Mouse (Mus musculus) midbrain, embryonic 16.5 days (tissue): Measurements from ENCODE around the gene Slc4a3. TPM values are rescaled to one million over a fixed set of nuclear protein-coding genes. Genes with fewer than 3 reads are reported as not detected.
A peak's percentile ranks its signal among the peaks of the same experiment; 100 is the strongest.

Experiments
- ATAC-seq: fragments of 200-750 bp; cut with Nextera tagmentation; 2 replicates; pipeline ENCODE4 v1.8.0; 2017; ENCODE audit warnings: moderate TSS enrichment
- H3K27ac ChIP-seq: fragments of 300-500 bp; sonication (generic); 2 replicates; pipeline ENCODE4 v1.5.1; 2014; ENCODE audit warnings: mild to moderate bottlenecking, low read length, mixed read lengths
- H3K27me3 ChIP-seq: fragments of 300-500 bp; sonication (generic); 2 replicates; pipeline ENCODE4 v1.6.1; 2014; ENCODE audit warnings: low read depth, low read length, mixed read lengths; ENCODE audit not compliant: control insufficient read depth, insufficient read depth
- H3K36me3 ChIP-seq: fragments of 300-500 bp; sonication (generic); 2 replicates; pipeline ENCODE4 v1.6.1; 2014; ENCODE audit warnings: mild to moderate bottlenecking, low read length, moderate library complexity, mixed read lengths; ENCODE audit not compliant: control insufficient read depth, insufficient read depth
- H3K4me1 ChIP-seq: fragments of 300-500 bp; sonication (generic); 2 replicates; pipeline ENCODE4 v1.6.1; 2014; ENCODE audit warnings: mild to moderate bottlenecking, low read length, mixed read lengths; ENCODE audit not compliant: control insufficient read depth, insufficient read depth
- H3K4me2 ChIP-seq: fragments of 300-500 bp; sonication (generic); 2 replicates; pipeline ENCODE4 v1.6.1; 2014; ENCODE audit warnings: mild to moderate bottlenecking, low read length, mixed read lengths
- H3K4me3 ChIP-seq: fragments of 300-500 bp; sonication (generic); 2 replicates; pipeline ENCODE4 v1.5.1; 2014; ENCODE audit warnings: low read depth, mild to moderate bottlenecking, low read length, moderate library complexity, mixed read lengths
- H3K9ac ChIP-seq: fragments of 300-500 bp; sonication (generic); 2 replicates; pipeline ENCODE4 v1.6.1; 2014; ENCODE audit warnings: low read depth, low read length, mixed read lengths
- H3K9me3 ChIP-seq: fragments of 300-500 bp; sonication (generic); replicated peaks from 2 replicates; pipeline ENCODE4 v1.6.1; 2014; ENCODE audit warnings: mild to moderate bottlenecking, low read length, mixed read lengths; ENCODE audit not compliant: control insufficient read depth, poor library complexity, severe bottlenecking
- WGBS: fragments of 180-500 bp; shearing (Covaris S2); extraction: QIAGEN DNeasy Blood & Tissue Kit; methylation state at CpG from one replicate; pipeline ENCODE4 v1.1.7; 2014; 5-methylcytosine and 5-hydroxymethylcytosine counted together
- polyA plus RNA-seq: library from polyadenylated mRNA; unstranded; fragments of >200 nt; fragmentation: Nextera tagmentation; extraction: Ambion mirVana; gene quantifications from 2 replicates; pipeline ENCODE4 v1.2.1, GENCODE M21; 2015

The Slc4a3 gene
- polyA plus RNA-seq, 1 experiment from 2014 or later: 83.0 TPM

DNA sequence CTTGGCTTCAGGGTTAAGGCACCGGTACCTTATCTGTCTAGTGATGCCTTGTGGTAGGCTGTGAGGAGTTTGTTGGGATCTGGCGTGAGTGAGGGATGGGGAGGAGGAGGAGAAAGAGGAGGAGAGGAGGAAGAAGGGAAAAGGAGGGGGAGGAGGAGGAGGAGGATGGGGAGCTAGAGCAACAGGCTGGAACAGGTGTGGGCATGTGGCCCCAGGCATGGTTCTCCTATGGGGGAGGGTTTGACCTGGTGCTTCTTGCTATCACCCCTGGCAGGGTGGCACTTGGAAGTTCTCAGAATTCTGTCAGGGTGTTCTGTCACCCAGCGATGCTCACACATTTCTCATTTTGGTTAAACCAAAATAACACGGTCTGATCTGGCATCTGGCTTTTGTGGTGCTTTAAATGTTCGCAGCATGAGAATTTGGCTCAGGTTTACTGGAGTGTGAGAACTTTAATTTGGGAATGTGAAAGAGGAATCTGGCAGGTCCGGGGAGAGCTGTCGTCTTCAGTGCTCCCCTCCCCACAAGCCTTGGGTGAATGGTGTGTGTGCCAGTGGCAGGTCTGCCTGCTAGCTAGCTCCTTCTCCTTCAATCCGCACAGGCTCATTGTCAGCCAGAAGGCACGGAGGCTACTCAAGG, 10.2 kb downstream of the Slc4a3 start:
- no peaks in the 10 kb centered on the region for H3K27me3 ChIP-seq
- H3K4me3 ChIP-seq: no peak overlapping the region
- no peaks in the 10 kb centered on the region for H3K9me3 ChIP-seq
- no peak overlapping the region for H3K4me2 ChIP-seq
- H3K4me1 ChIP-seq: peaks cover 4% of the 10 kb centered on the region
- H3K27ac ChIP-seq: no peak overlapping the region
- H3K36me3 ChIP-seq: peaks cover 27% of the 10 kb centered on the region
- no peak overlapping the region for H3K9ac ChIP-seq
- ATAC-seq: no peak
- WGBS: 92% methylated on average over 9 of the region's 9 CpGs

DNA sequence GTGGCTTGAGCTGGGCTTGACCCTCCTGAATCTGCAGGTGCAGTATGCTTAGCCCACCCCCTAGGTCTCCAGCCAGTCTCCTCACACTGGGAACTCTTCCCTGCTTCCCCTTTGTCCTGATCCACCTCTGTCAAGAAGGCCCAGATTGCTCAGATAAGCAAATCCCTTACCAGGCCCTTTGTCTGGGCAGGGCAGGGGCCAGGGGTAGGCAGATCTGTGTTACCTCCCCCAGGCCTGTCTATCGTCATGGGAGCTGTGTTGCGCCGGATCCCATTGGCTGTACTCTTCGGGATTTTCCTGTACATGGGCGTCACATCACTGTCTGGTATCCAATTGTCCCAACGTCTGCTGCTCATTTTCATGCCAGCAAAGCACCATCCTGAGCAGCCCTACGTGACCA, 11.0 kb downstream of the Slc4a3 start:
- peaks cover 27% of the 10 kb centered on the region for H3K36me3 ChIP-seq
- no peak overlapping the region for H3K9ac ChIP-seq
- no peak overlapping the region for H3K27ac ChIP-seq
- no peaks in the 10 kb centered on the region for H3K9me3 ChIP-seq
- no peak for ATAC-seq
- H3K27me3 ChIP-seq: no peaks in the 10 kb centered on the region
- peaks cover 4% of the 10 kb centered on the region for H3K4me1 ChIP-seq
- H3K4me3 ChIP-seq: no peak overlapping the region
- WGBS: 94% methylated on average over 7 of the region's 7 CpGs
- no peak overlapping the region for H3K4me2 ChIP-seq

DNA sequence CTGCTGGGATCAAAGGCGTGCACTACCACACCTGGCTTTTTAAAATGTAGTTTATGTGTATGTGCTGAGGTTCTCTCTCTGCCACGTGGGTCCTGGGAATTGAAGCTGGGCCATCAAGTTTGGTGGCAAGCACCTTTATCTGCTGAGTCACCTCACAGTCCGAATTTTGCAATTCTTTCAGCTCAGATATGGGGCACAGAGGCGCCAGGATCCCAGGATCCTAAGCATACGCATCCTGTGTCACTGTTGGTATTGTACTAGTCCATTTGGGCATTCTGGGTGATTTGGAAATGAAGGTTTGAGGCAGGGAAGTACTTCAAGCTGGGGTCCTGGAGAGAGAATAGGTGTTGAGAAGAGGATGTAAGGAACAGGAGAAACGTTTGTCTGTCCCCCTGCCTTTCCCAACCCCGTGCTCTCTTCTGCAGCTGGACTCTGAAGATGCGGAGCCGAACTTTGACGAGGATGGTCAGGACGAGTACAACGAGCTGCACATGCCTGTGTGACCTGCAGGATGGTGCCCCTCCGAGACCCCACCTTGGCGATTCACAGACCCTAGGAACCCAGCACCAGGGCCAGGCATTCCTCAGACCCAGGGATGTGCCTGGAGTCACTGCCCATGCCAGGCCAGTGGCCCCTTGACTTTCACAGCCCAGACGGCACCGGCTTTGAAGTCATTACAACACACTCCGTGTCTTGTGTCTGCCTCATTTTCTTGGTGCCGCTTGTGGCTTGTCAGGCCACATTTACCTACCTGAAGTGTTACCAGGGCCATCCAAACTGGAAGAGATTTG, 12.5 kb downstream of the Slc4a3 start:
- 0 out of 2 replicates have a peak, but pooled peaks have one; percentile 1 for ATAC-seq
- 90% methylated on average over 18 of the region's 18 CpGs for WGBS
- Histone ChIP-seq H3K4me2 (no peak overlapping the region), H3K27ac (no peak overlapping the region; the same call in 1 of the 2 replicates), H3K36me3 (peaks cover 21% of the 10 kb centered on the region), H3K9me3 (0 out of 2 replicates have a peak, but pooled peaks cover 3% of the 10 kb centered on the region), H3K4me1 (peaks cover 4% of the 10 kb centered on the region), H3K27me3 (no peaks in the 10 kb centered on the region), H3K4me3 (no peak overlapping the region), H3K9ac (no peak overlapping the region)

DNA sequence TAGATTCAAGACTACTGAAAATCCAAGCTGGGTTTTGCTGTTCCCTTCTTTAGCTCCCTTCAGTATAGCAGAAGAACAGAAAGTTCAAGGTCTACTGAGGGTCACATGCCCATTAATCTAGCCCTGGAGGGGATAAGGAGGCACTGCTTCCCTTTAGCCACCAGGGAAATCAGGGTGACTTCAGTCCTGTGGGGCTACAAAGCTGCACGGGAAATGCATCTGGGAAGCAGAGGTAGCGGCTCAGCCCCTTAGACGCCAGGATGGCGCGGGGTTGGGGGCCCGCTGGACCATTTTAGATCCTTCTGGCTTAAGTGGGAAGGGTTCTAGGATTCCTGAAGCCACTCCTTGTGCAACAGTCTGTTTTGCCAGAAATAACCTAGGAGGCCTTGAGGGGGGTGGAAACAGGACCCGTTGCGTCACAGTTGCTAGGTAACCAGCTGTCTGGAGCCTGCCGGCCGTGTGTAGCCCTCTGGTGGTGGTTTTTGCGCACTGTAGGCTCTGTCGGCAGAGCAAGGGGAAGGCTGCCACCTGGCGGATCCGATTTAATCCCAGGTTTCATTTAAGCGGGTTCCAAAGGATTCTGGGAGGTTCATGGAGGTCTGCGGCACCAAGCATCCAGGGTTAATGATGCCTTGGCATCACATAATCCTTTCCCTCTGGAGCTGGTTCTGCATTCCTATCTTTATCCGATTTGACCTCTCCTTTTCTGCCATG, 13.3 kb downstream of the Slc4a3 start:
- no peaks in the 10 kb centered on the region for H3K27me3 ChIP-seq
- WGBS: 4% methylated on average over 17 of the region's 17 CpGs
- H3K9ac ChIP-seq: no peak overlapping the region
- 0 out of 2 replicates have a peak, but pooled peaks cover 3% of the 10 kb centered on the region for H3K9me3 ChIP-seq
- H3K4me2 ChIP-seq: peak overlapping the region; percentile 21
- peak; percentile 93 for ATAC-seq
- peak overlapping the region; percentile 61 for H3K27ac ChIP-seq
- peaks cover 4% of the 10 kb centered on the region for H3K4me1 ChIP-seq
- H3K4me3 ChIP-seq: no peak overlapping the region
- H3K36me3 ChIP-seq: peaks cover 18% of the 10 kb centered on the region

DNA sequence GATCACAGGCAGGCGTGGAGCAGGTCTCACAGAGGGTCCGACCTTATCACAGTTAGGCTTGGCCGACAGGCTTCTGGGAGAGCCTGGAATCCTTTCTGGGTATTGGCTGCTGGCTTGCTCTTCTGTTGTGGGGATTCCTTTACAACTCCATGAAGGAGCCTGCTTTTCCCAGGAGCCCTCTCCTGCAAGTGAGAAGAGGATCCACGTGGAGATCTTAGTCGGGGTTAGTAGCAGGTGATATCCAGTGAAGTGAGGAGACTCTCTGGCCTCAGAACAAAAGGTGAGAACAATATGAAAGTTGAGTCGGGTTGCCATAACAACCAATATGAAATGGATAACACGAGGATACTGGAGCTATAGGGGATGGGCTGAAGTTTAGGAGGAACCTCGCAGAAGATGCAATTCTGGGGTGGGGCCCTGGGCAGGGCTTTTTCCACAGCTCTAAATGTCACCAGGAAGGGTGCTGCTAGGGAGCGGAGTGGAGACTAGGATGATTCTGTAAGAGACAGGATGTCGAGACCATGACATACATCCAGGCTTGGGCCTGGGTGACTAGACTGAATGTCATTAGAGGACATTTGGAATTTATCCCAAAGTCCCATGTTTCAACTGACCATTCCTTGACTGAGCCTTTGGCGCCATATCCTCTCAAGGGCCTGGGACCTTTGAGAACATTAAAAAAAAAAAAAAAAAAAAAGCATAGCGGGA, 14.3 kb downstream of the Slc4a3 start:
- WGBS: 78% methylated on average over 12 of the region's 12 CpGs
- no peaks in the 10 kb centered on the region for H3K27me3 ChIP-seq
- H3K4me1 ChIP-seq: peaks cover 8% of the 10 kb centered on the region
- 0 out of 2 replicates have a peak overlapping the region, but pooled peaks have one; percentile 7 for H3K27ac ChIP-seq
- no peak overlapping the region for H3K4me3 ChIP-seq
- peaks cover 8% of the 10 kb centered on the region for H3K36me3 ChIP-seq
- H3K9me3 ChIP-seq: 0 out of 2 replicates have a peak, but pooled peaks cover 3% of the 10 kb centered on the region
- no peak overlapping the region for H3K4me2 ChIP-seq
- peak; percentile 27; the same call in 1 of the 2 replicates for ATAC-seq
- H3K9ac ChIP-seq: no peak overlapping the region

DNA sequence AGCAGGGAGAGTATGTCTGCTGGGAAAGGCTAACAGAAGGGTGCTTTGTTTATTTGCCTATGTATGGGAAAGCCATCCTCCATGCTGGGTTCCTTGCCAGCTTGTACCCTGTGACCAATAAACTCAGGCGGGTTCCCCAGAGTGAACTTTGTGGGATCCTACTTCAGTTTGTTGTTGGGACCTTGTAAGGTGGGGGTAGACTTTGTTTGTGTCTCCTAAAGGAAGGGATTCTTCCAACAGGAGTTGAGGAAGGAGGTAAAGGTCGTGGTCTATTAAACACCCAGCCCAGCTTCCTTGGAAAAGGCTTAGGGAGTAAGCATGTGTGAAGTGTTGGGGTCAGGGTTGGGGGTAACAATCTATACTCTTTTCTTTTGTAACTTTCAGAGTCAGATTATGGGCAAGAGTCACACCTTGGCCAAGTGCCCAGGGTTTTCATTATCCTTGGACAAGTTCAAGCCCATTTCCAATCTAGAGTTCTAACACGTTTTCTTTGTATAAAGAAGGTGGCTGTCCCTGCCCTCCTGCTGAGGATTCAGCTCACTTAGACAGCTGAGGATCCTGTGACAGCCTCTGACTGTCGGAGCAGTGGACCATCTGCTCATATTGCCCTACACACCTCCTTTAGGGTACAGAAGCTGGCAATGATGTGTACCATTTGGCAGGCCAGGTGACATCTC, 15.3 kb downstream of the Slc4a3 start:
- ATAC-seq: no peak
- Histone ChIP-seq H3K4me3 (no peak overlapping the region), H3K4me2 (no peak overlapping the region), H3K27ac (no peak overlapping the region), H3K36me3 (peaks cover 6% of the 10 kb centered on the region; the same call in 1 of the 2 replicates), H3K27me3 (no peaks in the 10 kb centered on the region), H3K9me3 (0 out of 2 replicates have a peak, but pooled peaks cover 3% of the 10 kb centered on the region), H3K4me1 (peaks cover 8% of the 10 kb centered on the region), H3K9ac (no peak overlapping the region)
- 40% methylated on average over 4 of the region's 4 CpGs for WGBS

DNA sequence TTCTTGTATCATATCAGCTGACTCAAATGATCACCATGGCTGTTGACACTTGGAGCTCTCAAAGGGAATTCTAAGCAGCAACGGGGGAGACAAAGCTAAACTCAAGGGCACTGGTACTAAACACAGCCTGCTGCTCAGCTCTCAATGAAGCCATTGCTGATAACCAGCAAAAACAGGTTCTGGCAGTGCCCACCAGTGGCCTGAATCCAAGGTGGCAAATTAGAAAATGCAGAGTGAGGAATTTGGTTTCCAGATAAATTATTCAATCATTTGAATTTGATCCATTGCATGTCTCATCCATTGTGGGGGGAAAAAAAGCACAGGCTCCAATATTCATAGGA, 15.8 kb downstream of the Slc4a3 start:
- H3K9ac ChIP-seq: no peak overlapping the region
- H3K4me2 ChIP-seq: no peak overlapping the region
- no peak overlapping the region for H3K4me3 ChIP-seq
- 55% methylated on average over 1 of the region's 1 CpGs for WGBS
- H3K9me3 ChIP-seq: 0 out of 2 replicates have a peak, but pooled peaks cover 3% of the 10 kb centered on the region
- peaks cover 8% of the 10 kb centered on the region for H3K4me1 ChIP-seq
- H3K36me3 ChIP-seq: peaks cover 4% of the 10 kb centered on the region; the same call in 1 of the 2 replicates
- H3K27ac ChIP-seq: no peak overlapping the region
- H3K27me3 ChIP-seq: no peaks in the 10 kb centered on the region
- ATAC-seq: no peak

DNA sequence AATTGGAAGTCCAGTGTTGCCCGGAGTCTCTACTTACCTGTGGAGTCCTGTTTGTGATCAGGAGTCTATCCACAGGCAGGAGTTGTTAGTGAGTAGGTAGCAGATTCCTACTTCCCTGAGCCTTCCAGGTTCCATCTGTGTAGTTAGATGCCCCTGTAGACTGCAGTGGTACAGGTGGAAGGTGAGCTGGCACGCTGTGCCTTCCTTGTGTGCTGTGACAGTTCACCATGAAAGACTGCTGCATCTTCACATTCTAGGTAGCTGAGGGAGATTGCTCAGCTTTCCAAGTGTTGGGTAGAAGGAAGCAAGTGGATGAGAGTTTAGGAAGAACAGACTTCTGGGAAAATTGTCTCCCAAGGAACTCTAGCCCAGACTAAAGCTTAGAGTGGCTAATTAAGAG, 18.0 kb downstream of the Slc4a3 start:
- Histone ChIP-seq H3K4me2 (no peak overlapping the region), H3K9ac (no peak overlapping the region), H3K27ac (no peak overlapping the region), H3K36me3 (no peaks in the 10 kb centered on the region), H3K4me1 (peaks cover 6% of the 10 kb centered on the region), H3K9me3 (0 out of 2 replicates have a peak, but pooled peaks cover 3% of the 10 kb centered on the region), H3K27me3 (no peaks in the 10 kb centered on the region), H3K4me3 (no peak overlapping the region)
- no peak for ATAC-seq
- 88% methylated on average over 2 of the region's 2 CpGs for WGBS
